Mouse (Mus musculus) liver, postnatal 0 days (tissue): ENCODE data around the gene Glcci1.

Experiments
- CTCF ChIP-seq: sonication (generic); IDR thresholded peaks from 2 replicates; pipeline ENCODE4 v1.5.1; 2016; ENCODE audit warnings: antibody characterized with exemption, low read depth
- EP300 ChIP-seq: IDR thresholded peaks from 2 replicates; pipeline ENCODE4 v1.6.1; 2016; ENCODE audit warnings: antibody characterized with exemption, low read depth, mild to moderate bottlenecking

- TF ChIP-seq CTCF (no peak), EP300 (no peak)
Observed at GRCm38 (mm10) chr6:8472125-8472524, 37.3 kb upstream of the Glcci1 start.
